Mouse (Mus musculus) liver, embryonic 13.5 days (tissue): ENCODE data around the gene Gsg1l. TPM values are rescaled to one million over a fixed set of nuclear protein-coding genes. Genes with fewer than 3 reads are reported as not detected.

Source experiments
- ATAC-seq: fragments of 200-750 bp; cut with Nextera tagmentation; 2 replicates; pipeline ENCODE4 v1.8.0; 2017; ENCODE audit warnings: low read depth, mild to moderate bottlenecking, moderate number of reproducible peaks, moderate library complexity
- DNase-seq: peaks from one replicate; pipeline ENCODE4 v3.0.0; 2022
- H3K27ac ChIP-seq: fragments of 300-500 bp; sonication (generic); 2 replicates; pipeline ENCODE4 v1.5.1; 2015; ENCODE audit warnings: moderate library complexity, mild to moderate bottlenecking, inconsistent platforms
- H3K27me3 ChIP-seq: fragments of 300-500 bp; sonication (generic); 2 replicates; pipeline ENCODE4 v1.6.1; 2015; ENCODE audit warnings: mild to moderate bottlenecking, inconsistent platforms
- H3K36me3 ChIP-seq: fragments of 300-500 bp; sonication (generic); 2 replicates; pipeline ENCODE4 v1.6.1; 2015; ENCODE audit warnings: mild to moderate bottlenecking, inconsistent platforms
- H3K4me1 ChIP-seq: fragments of 300-500 bp; sonication (generic); replicated peaks from 2 replicates; pipeline ENCODE4 v1.6.1; 2015; ENCODE audit warnings: inconsistent platforms
- H3K4me2 ChIP-seq: fragments of 300-500 bp; sonication (generic); 2 replicates; pipeline ENCODE4 v1.6.1; 2015; ENCODE audit warnings: inconsistent platforms, mild to moderate bottlenecking, moderate library complexity
- H3K4me3 ChIP-seq: fragments of 300-500 bp; sonication (generic); replicated peaks from 2 replicates; pipeline ENCODE4 v1.5.1; 2015; ENCODE audit warnings: mild to moderate bottlenecking, inconsistent platforms
- H3K9ac ChIP-seq: fragments of 300-500 bp; sonication (generic); 2 replicates; pipeline ENCODE4 v1.6.1; 2015; ENCODE audit warnings: mild to moderate bottlenecking, inconsistent platforms
- H3K9me3 ChIP-seq: fragments of 300-500 bp; sonication (generic); replicated peaks from 2 replicates; pipeline ENCODE4 v1.6.1; 2016; ENCODE audit warnings: inconsistent platforms
- WGBS: fragments of 180-500 bp; shearing (Covaris S2); methylation state at CpG from one replicate; pipeline ENCODE4 v1.1.7; 2015; ENCODE audit not compliant: insufficient replicate concordance; 5-methylcytosine and 5-hydroxymethylcytosine counted together
- polyA plus RNA-seq: library from polyadenylated mRNA; unstranded; fragments of >200 nt; fragmentation: Nextera tagmentation; extraction: Ambion mirVana; gene quantifications from 2 replicates; pipeline ENCODE4 v1.2.1, GENCODE M21; 2015

The Gsg1l gene
- polyA plus RNA-seq, 1 experiment from 2014 or later, result 0.06 TPM

DNA sequence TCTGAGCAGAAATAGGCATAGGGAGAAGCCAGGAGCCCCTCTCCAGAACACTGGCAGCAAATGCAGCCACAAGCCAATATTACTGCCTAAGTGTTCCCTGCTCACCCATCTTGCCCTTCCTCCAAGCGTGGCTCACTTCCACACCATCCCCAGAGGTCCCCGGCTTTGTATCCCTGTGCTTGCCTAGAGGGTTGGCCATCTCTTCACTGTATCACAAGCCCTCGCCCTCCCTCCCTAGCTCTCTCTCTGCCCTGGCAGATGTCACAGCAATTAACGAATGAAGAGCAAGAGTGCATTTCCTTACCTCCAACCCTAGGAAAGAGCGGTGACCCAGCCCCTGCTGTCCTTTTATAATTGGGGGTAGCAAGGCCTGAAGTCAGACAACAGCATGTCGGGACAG, 30.3 kb downstream of the Gsg1l start:
- no peak overlapping the region for H3K4me2 ChIP-seq
- no peaks in the 10 kb centered on the region for H3K36me3 ChIP-seq
- peaks cover 43% of the 10 kb centered on the region for H3K27me3 ChIP-seq
- H3K27ac ChIP-seq, result no peak overlapping the region
- no peak overlapping the region for H3K4me3 ChIP-seq
- H3K9ac ChIP-seq, result no peak overlapping the region
- WGBS, result 44% methylated on average over 6 of the region's 6 CpGs
- DNase-seq (no peak), ATAC-seq (no peak)
- H3K4me1 ChIP-seq, result no peaks in the 10 kb centered on the region; the same call in 1 of the 2 replicates
- no peaks in the 10 kb centered on the region for H3K9me3 ChIP-seq

DNA sequence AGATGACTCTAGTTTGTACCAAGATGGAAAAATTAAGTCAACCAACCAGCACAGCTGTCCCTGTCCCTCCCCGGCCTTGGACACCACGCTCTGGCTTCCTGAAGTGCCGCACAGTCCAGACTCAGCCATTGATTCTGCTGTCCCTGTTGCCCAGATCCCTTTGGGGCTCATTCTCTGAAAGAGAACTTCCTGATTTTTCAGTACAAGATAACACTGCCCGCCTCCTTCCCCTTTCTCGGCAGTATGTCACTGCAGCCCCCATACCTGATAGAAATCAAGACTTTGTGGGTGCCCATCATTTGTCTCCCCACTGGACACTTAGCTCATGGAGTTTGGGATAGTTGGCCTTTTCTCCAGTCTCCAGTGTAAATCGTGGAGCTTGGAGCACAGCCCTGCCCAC, 37.1 kb downstream of the Gsg1l start:
- 42% methylated on average over 6 of the region's 6 CpGs for WGBS

GRCm38 (mm10) chr7:126042306-126042705, 39.9 kb downstream of the Gsg1l start:
- peak; percentile 88 for ATAC-seq
- WGBS, result 7% methylated on average over 3 of the region's 3 CpGs

More for the DNA sequence above, 37.1 kb downstream of the Gsg1l start:
- 0 out of 2 replicates have a peak, but pooled peaks cover 7% of the 10 kb centered on the region for H3K27me3 ChIP-seq
- H3K4me2 ChIP-seq, result no peak overlapping the region
- no peak for DNase-seq
- no peak overlapping the region for H3K4me3 ChIP-seq
- H3K27ac ChIP-seq, result no peak overlapping the region
- ATAC-seq, result no peak
- no peaks in the 10 kb centered on the region for H3K9me3 ChIP-seq
- H3K9ac ChIP-seq, result no peak overlapping the region
- H3K36me3 ChIP-seq, result no peaks in the 10 kb centered on the region
- H3K4me1 ChIP-seq, result peaks cover 37% of the 10 kb centered on the region

GRCm38 (mm10) chr7:126040794-126041526, 41.3 kb downstream of the Gsg1l start:
- Histone ChIP-seq H3K36me3 (no peaks in the 10 kb centered on the region), H3K4me2 (0 out of 2 replicates have a peak overlapping the region, but pooled peaks have one; percentile 37), H3K27ac (peak overlapping the region; percentile 95), H3K4me1 (peaks cover 69% of the 10 kb centered on the region), H3K4me3 (no peak overlapping the region), H3K27me3 (no peaks in the 10 kb centered on the region), H3K9me3 (no peaks in the 10 kb centered on the region), H3K9ac (peak overlapping the region; percentile 56; the same call in 1 of the 2 replicates)
- 71% methylated on average over 18 of the region's 18 CpGs for WGBS
- DNase-seq, result no peak
- ATAC-seq, result no peak

More at GRCm38 (mm10) chr7:126042306-126042705, 39.9 kb downstream of the Gsg1l start:
- Histone ChIP-seq H3K9me3 (no peaks in the 10 kb centered on the region), H3K36me3 (no peaks in the 10 kb centered on the region), H3K4me2 (peak overlapping the region; percentile 37), H3K27ac (peak overlapping the region; percentile 95), H3K9ac (peak overlapping the region; percentile 50), H3K27me3 (no peaks in the 10 kb centered on the region), H3K4me1 (peaks cover 65% of the 10 kb centered on the region), H3K4me3 (no peak overlapping the region)
- DNase-seq, result peak; percentile 74

DNA sequence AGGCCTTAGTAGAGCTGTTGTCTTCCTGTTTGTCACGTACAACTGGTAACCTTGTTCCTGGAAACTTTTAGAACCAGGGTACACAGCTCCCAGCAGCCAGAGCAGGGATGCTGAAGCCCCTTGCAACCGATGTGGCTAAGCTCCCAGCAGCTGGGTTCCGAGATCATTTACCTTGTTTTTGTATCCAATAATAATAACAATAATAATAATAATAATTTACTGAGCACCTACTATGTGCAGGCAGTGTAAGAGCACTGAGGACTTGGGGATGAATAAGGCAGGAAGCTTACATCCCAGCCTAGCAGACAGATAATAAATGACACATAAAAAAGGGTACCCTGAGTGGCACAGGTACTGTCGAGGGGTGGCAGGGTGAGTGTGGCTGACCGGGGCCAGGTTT, 42.4 kb downstream of the Gsg1l start:
- no peak for ATAC-seq
- Histone ChIP-seq H3K4me3 (no peak overlapping the region; the same call in 1 of the 2 replicates), H3K9ac (peak overlapping the region; percentile 56), H3K36me3 (no peaks in the 10 kb centered on the region), H3K9me3 (no peaks in the 10 kb centered on the region), H3K4me1 (peaks cover 69% of the 10 kb centered on the region), H3K27ac (peak overlapping the region; percentile 95), H3K27me3 (no peaks in the 10 kb centered on the region), H3K4me2 (peak overlapping the region; percentile 43)
- no peak for DNase-seq
- 51% methylated on average over 5 of the region's 5 CpGs for WGBS

DNA sequence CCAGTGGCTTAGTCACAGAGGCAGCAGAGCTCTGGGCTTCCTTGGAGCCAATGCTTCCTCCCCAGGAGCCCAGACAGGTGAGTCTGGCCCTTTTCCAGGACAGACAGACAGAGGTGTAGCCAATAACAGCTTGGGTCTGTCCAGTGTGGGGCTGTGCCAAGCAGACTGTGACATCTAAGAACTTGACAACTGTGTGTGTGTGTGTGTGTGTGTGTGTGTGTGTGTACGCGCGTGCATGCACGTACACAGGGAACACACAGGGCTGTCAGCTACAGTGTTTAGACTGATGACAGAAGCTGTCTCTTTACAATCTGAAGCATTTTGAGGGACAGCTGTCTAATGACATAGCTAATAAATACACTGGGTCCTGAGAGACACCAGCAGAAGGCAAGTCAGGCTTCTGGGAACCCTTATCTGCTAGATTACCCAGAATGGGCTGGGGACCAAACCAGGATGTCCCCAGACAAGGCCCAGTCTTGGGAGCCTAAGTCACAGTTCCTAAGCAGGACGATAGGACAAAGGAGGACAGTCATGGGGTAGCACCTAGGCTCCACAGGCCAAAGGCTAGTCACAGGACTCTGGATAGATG, 42.9 kb downstream of the Gsg1l start:
- Histone ChIP-seq H3K4me1 (peaks cover 70% of the 10 kb centered on the region), H3K9ac (peak overlapping the region; percentile 56), H3K9me3 (no peaks in the 10 kb centered on the region), H3K36me3 (no peaks in the 10 kb centered on the region), H3K4me2 (peak overlapping the region; percentile 43), H3K27me3 (no peaks in the 10 kb centered on the region), H3K27ac (peak overlapping the region; percentile 95), H3K4me3 (no peak overlapping the region; the same call in 1 of the 2 replicates)
- DNase-seq, result peak; percentile 73
- 41% methylated on average over 5 of the region's 5 CpGs for WGBS
- peak; percentile 82 for ATAC-seq

GRCm38 (mm10) chr7:126038366-126039246, 43.6 kb downstream of the Gsg1l start:
- H3K27ac ChIP-seq, result peak overlapping the region; percentile 95
- H3K36me3 ChIP-seq, result no peaks in the 10 kb centered on the region
- peak overlapping the region; percentile 43 for H3K4me2 ChIP-seq
- no peaks in the 10 kb centered on the region for H3K9me3 ChIP-seq
- peak overlapping the region; percentile 56 for H3K9ac ChIP-seq
- WGBS, result 59% methylated on average over 25 of the region's 25 CpGs
- no peak for ATAC-seq
- no peak for DNase-seq
- H3K4me1 ChIP-seq, result peaks cover 76% of the 10 kb centered on the region
- no peak overlapping the region for H3K4me3 ChIP-seq
- H3K27me3 ChIP-seq, result no peaks in the 10 kb centered on the region

GRCm38 (mm10) chr7:126035332-126035731, 46.9 kb downstream of the Gsg1l start:
- 57% methylated on average over 3 of the region's 3 CpGs for WGBS
- DNase-seq, result no peak
- ATAC-seq, result no peak

DNA sequence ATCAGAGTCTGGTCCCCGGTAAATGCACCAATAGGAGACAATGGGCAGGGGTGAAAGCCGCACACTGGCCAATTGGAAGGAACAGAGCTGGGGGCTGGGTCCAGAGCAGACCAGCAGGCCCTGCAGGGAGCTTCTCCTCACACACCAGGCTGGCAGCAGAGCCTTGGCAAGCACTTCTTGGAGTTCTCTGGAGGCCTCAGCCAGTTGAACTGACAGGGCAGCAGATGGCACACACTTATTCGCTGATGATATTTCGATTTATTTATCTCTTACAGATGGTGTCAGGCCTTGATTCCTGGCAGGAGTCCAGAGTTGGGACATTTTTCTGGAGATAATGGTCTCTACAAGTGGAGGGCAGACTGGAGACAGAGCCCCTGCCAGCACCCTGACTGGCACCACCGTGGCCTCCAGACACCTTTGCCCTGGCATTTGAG, 49.4 kb downstream of the Gsg1l start:
- 76% methylated on average over 5 of the region's 5 CpGs for WGBS
- Histone ChIP-seq H3K4me2 (no peak overlapping the region), H3K9me3 (no peaks in the 10 kb centered on the region), H3K27me3 (0 out of 2 replicates have a peak, but pooled peaks cover 3% of the 10 kb centered on the region), H3K36me3 (no peaks in the 10 kb centered on the region), H3K27ac (no peak overlapping the region; the same call in 1 of the 2 replicates), H3K4me3 (no peak overlapping the region), H3K9ac (no peak overlapping the region), H3K4me1 (peaks cover 19% of the 10 kb centered on the region)
- ATAC-seq, result no peak
- DNase-seq, result no peak

More at GRCm38 (mm10) chr7:126035332-126035731, 46.9 kb downstream of the Gsg1l start:
- Histone ChIP-seq H3K27ac (no peak overlapping the region), H3K27me3 (0 out of 2 replicates have a peak, but pooled peaks cover 3% of the 10 kb centered on the region), H3K36me3 (no peaks in the 10 kb centered on the region), H3K4me3 (no peak overlapping the region), H3K9ac (no peak overlapping the region), H3K9me3 (no peaks in the 10 kb centered on the region), H3K4me2 (no peak overlapping the region), H3K4me1 (peaks cover 45% of the 10 kb centered on the region)

- ATAC-seq, result no peak
- WGBS, result 73% methylated on average over 3 of the region's 3 CpGs
These were observed 49.9 kb downstream of the Gsg1l start for GRCm38 (mm10) chr7:126032365-126032755.

More at GRCm38 (mm10) chr7:126032365-126032755, 49.9 kb downstream of the Gsg1l start:
- Histone ChIP-seq H3K36me3 (no peaks in the 10 kb centered on the region), H3K27ac (no peak overlapping the region; the same call in 1 of the 2 replicates), H3K27me3 (0 out of 2 replicates have a peak, but pooled peaks cover 3% of the 10 kb centered on the region), H3K9me3 (no peaks in the 10 kb centered on the region), H3K4me2 (no peak overlapping the region), H3K9ac (no peak overlapping the region), H3K4me3 (no peak overlapping the region), H3K4me1 (peaks cover 18% of the 10 kb centered on the region)
- no peak for DNase-seq
